In the genomic region with DNA sequence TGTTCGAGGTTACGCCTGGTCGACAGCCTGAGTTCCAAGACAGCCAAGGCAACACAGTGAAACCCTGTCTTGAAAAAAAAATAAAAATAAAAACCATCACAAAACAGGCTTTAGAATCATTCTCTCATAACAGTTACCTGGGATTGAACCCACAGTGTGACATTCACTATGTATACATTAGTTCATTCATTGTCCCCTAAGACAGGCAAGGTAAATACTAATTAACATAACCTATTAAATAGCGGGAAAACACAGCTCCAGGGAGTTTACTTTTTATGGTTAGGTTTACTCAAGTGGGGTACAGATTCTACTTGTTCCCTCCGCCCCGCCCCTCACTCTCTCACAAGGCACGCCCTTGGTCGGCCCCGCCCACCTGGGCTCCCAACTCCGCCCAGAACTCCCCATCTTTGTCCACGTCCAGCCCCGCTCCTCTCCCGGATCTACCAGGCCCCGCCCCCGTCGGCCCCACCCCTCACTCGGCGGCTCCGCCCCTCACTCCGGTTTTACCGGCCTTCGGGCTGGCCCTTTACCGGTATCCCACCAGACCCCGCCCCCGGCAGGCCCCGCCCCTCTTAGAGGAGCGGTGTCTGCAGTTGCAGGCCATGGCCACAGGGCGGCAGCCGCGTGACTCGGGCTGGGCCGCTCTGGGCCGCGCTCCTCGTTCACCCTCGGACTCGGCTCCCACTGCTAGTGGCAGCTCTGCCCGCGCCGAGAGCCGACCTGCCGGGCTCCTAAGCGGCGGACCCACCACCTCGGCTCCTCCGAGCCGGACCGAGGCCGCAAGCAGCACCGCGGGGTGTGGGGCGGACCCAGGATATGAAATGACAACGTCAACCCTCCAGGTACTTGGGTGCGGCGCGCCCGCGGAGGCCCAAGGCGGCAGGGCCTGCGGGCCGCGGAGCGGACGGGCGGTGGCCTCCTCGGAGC, we compare ENCODE assay signal across 8 mouse cellular contexts. TPM values are rescaled to one million over a fixed set of nuclear protein-coding genes. Genes with fewer than 3 reads are reported as not detected.
DNase-seq lines count a peak whose midpoint lies in the region; ATAC-seq and TF ChIP-seq lines count a peak whose summit lies in the region.

Gene Vps4a, plus strand, starts transcription at position 573 of the 927 bp plus-strand sequence.

- H3K4me3 ChIP-seq in embryonic facial prominence, embryonic 13.5 days: peak within 1 kb of the TSS; percentile 97
- H3K4me3 ChIP-seq in heart, adult 2 months: peak within 1 kb of the TSS; percentile 95
- peak within 1 kb of the TSS; percentile 99 for H3K4me3 ChIP-seq in limb, embryonic 13.5 days
- H3K4me3 ChIP-seq in midbrain, embryonic 16.5 days (ENCODE audit: low read depth, low read length): peak within 1 kb of the TSS; percentile 94

- H3K9me3 ChIP-seq in embryonic facial prominence, embryonic 13.5 days: no peaks in the 10 kb centered on the region
- H3K9me3 ChIP-seq in limb, embryonic 13.5 days: no peaks in the 10 kb centered on the region
- no peaks in the 10 kb centered on the region for H3K9me3 ChIP-seq in midbrain, embryonic 16.5 days (replicated peaks; ENCODE audit: control insufficient read depth, low read length, poor library complexity, severe bottlenecking)

- ATAC-seq in embryonic facial prominence, embryonic 13.5 days (ENCODE audit: insufficient number of reproducible peaks, insufficient read depth, low FRiP score, low TSS enrichment, low read depth): peak; percentile 93
- ATAC-seq in limb, embryonic 13.5 days (ENCODE audit: low FRiP score, low read depth): peak; percentile 93
- peak; percentile 95 for ATAC-seq in midbrain, embryonic 16.5 days

- TF ChIP-seq CTCF in heart, adult 2 months (IDR thresholded peaks at IDR 0.05): peak; percentile 97

- H3K36me3 ChIP-seq in embryonic facial prominence, embryonic 13.5 days: peaks cover 11% of the 10 kb centered on the region
- H3K36me3 ChIP-seq in heart, adult 2 months (ENCODE audit: control insufficient read depth, insufficient read depth, low read length): no peaks in the 10 kb centered on the region; the same call in 1 of the 2 replicates
- peaks cover 4% of the 10 kb centered on the region; the same call in 1 of the 2 replicates for H3K36me3 ChIP-seq in limb, embryonic 13.5 days
- H3K36me3 ChIP-seq in midbrain, embryonic 16.5 days (ENCODE audit: control insufficient read depth, insufficient read depth, low read length): no peaks in the 10 kb centered on the region

- H3K4me2 ChIP-seq in embryonic facial prominence, embryonic 13.5 days: peak within 1 kb of the TSS; percentile 76
- peak within 1 kb of the TSS; percentile 87 for H3K4me2 ChIP-seq in limb, embryonic 13.5 days (replicated peaks)
- peak within 1 kb of the TSS; percentile 87 for H3K4me2 ChIP-seq in midbrain, embryonic 16.5 days (ENCODE audit: low read length)

- H3K27me3 ChIP-seq in embryonic facial prominence, embryonic 13.5 days: no peaks in the 10 kb centered on the region
- no peaks in the 10 kb centered on the region for H3K27me3 ChIP-seq in heart, adult 2 months (ENCODE audit: control insufficient read depth, insufficient read depth, low read length)
- H3K27me3 ChIP-seq in limb, embryonic 13.5 days: no peaks in the 10 kb centered on the region
- no peaks in the 10 kb centered on the region for H3K27me3 ChIP-seq in midbrain, embryonic 16.5 days (ENCODE audit: control insufficient read depth, insufficient read depth, low read depth, low read length)

- 4% methylated on average over 66 of the region's 66 CpGs for WGBS in embryonic facial prominence, embryonic 13.5 days
- WGBS in heart, adult 2 months: 5% methylated on average over 63 of the region's 66 CpGs
- WGBS in limb, embryonic 13.5 days: 4% methylated on average over 65 of the region's 66 CpGs
- 5% methylated on average over 56 of the region's 66 CpGs for WGBS in midbrain, embryonic 16.5 days

- intact Hi-C loops in heart, adult 2 months (cut with DNase I): loop anchor here (1.0 kb wide), 2 partner anchors 17 to 25 kb away; partner anchors contain the start of genes Cog8, Nip7 and Pdf

- H3K27ac ChIP-seq in embryonic facial prominence, embryonic 13.5 days: peak within 1 kb of the TSS; percentile 74
- H3K27ac ChIP-seq in heart, adult 2 months: peak within 1 kb of the TSS; percentile 87
- peak within 1 kb of the TSS; percentile 34; the same call in 1 of the 2 replicates for H3K27ac ChIP-seq in limb, embryonic 13.5 days
- H3K27ac ChIP-seq in midbrain, embryonic 16.5 days (ENCODE audit: low read length): peak within 1 kb of the TSS; percentile 79

- H3K79me2 ChIP-seq in heart, adult 2 months (replicated peaks; ENCODE audit: control insufficient read depth, insufficient read depth, low read length): peaks cover 2% of the 10 kb centered on the region; the same call in 1 of the 2 replicates

- peak within 1 kb of the TSS; percentile 98 for H3K9ac ChIP-seq in embryonic facial prominence, embryonic 13.5 days
- peak within 1 kb of the TSS; percentile 97 for H3K9ac ChIP-seq in heart, adult 2 months (ENCODE audit: low read depth, low read length)
- H3K9ac ChIP-seq in limb, embryonic 13.5 days: peak within 1 kb of the TSS; percentile 98
- H3K9ac ChIP-seq in midbrain, embryonic 16.5 days (ENCODE audit: low read depth, low read length): peak within 1 kb of the TSS; percentile 97

- peaks cover 17% of the 10 kb centered on the region for H3K4me1 ChIP-seq in embryonic facial prominence, embryonic 13.5 days
- H3K4me1 ChIP-seq in heart, adult 2 months (ENCODE audit: control insufficient read depth, insufficient read depth, low read length): peaks cover 2% of the 10 kb centered on the region
- peaks cover 17% of the 10 kb centered on the region for H3K4me1 ChIP-seq in limb, embryonic 13.5 days
- peaks cover 23% of the 10 kb centered on the region for H3K4me1 ChIP-seq in midbrain, embryonic 16.5 days (ENCODE audit: control insufficient read depth, insufficient read depth, low read length)

- DNase-seq in 3134 (ENCODE audit: extremely low read depth, insufficient read length, low spot score): peak; percentile 96
- peak; percentile 97 to 99 for DNase-seq in adrenal gland, postnatal 36 days
- DNase-seq in heart, adult 2 months: peak; percentile 96 to 99
- DNase-seq in kidney, adult 8-10 months: peak; percentile 97 to 99
- peak; percentile 96 to 99 for DNase-seq in spleen, postnatal 10 days (ENCODE audit: low spot score in 2 of 2)

- no peak for TF ChIP-seq EP300 in heart, adult 2 months (IDR thresholded peaks at IDR 0.05; ENCODE audit: insufficient read depth, low read depth, low read length)

- TF ChIP-seq POLR2A in heart, adult 2 months (IDR thresholded peaks at IDR 0.05; ENCODE audit: insufficient read depth, low read depth, low read length): peak; percentile 61

RNA-seq across cellular contexts. Expression of gene Vps4a, which starts in this region (rescaled TPM):
- 10 to 100 TPM; 86.3 to 91.6 TPM for total RNA-seq in adrenal gland, postnatal 36 days (2021)
- 81.6 and 81.7 TPM in 2 replicates for polyA plus RNA-seq in embryonic facial prominence, embryonic 13.5 days (2015; fragmentation: Nextera tagmentation; extraction: Ambion mirVana)
- 10 to 100 TPM; 57.1 to 58.3 TPM for total RNA-seq in heart, adult 2 months (2021)
- polyA plus RNA-seq in heart, adult 2 months (2012; rRNA removed): 32.3 and 53.6 TPM in 2 replicates
- polyA plus RNA-seq in limb, embryonic 13.5 days (2015; fragmentation: Nextera tagmentation; extraction: Ambion mirVana): 81.7 and 81.9 TPM in 2 replicates
- polyA plus RNA-seq in midbrain, embryonic 16.5 days (2015; fragmentation: Nextera tagmentation; extraction: Ambion mirVana): 164 and 166 TPM in 2 replicates

Comparison
In these comparisons a context has a peak if more than half of its experiments do, and no peak if none do; other contexts are left out.
1. Peak in every context shown above with its lines: DNase-seq, ATAC-seq, H3K4me3 ChIP-seq and H3K27ac ChIP-seq.
2. H3K27ac ChIP-seq: peak in every context shown above with its lines; median percentile 87 in heart, adult 2 months; 79 in midbrain, embryonic 16.5 days; 74 in embryonic facial prominence, embryonic 13.5 days; 34 in limb, embryonic 13.5 days.